Mouse (Mus musculus) mammary gland, adult 2 months (tissue): Measurements from ENCODE around the gene Cnr1. TPM values are rescaled to one million over a fixed set of nuclear protein-coding genes. Genes with fewer than 3 reads are reported as not detected.

ENCODE experiments used
- polyA plus RNA-seq: library from polyadenylated mRNA; depleted of rRNA; stranded (reverse); fragments of >200 nt; gene quantifications from 2 replicates; pipeline ENCODE4 v1.2.3, GENCODE M21; 2012; ENCODE audit warnings: low replicate concordance; rRNA removed

Cnr1 gene
- 1.9 and 2.0 TPM in 2 replicates for polyA plus RNA-seq

DNA sequence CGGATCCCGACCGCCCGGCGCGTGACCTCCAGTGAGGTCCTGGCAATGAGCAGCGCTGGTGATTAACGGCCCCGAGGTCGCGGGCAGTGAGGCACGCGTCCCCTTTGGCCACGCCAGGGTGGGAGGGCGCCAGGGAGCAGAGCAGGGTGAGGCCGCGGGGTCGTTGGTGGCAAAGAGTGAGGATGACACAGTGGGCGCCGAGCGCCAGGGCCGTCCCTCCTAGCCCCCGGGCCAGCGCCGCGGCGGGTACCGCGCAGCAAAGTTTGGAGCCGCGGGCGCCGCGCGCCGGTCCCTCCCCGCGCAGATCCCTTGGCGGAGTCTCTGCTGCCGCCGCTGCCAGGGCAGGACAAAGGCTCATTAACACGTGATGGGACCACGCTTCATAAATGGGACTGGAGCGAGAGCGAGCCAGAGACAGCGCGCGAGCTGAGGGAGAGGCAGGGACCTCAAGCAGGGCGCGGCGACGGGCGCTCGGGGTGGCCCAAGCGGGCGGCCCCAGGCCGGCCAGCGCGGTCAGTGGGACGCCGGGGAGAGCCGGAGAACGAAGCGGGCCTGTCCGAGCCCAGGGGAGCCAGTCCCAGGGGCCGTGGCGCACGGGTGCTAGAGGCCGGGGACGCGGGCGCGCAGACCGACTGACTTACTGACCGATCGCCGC is at the start of gene Cnr1:
Gene Cnr1, plus strand, starts transcription at position 360 of the 655 bp plus-strand sequence.

Other genes with a start within 250 kb of the Cnr1 start
- 1.3 and 2.2 TPM in 2 replicates for gene Spaca1, start 125.6 kb downstream of the Cnr1 start, polyA plus RNA-seq